Mouse (Mus musculus) embryonic fibroblast, embryonic 13.5 days (primary cell): ENCODE data around the gene Nmu. TPM values are rescaled to one million over a fixed set of nuclear protein-coding genes. Genes with fewer than 3 reads are reported as not detected.

ENCODE experiments used
- H3K27ac ChIP-seq: 2 replicates; pipeline ENCODE4 v1.5.1; 2012; ENCODE audit warnings: low read length, control low read depth, inconsistent platforms; ENCODE audit not compliant: insufficient read depth
- H3K4me1 ChIP-seq: 2 replicates; pipeline ENCODE4 v1.6.1; 2011; ENCODE audit warnings: low read length; ENCODE audit not compliant: control insufficient read depth, insufficient read depth
- H3K4me3 ChIP-seq: 2 replicates; pipeline ENCODE4 v1.5.1; 2011; ENCODE audit warnings: mild to moderate bottlenecking, control low read depth, low read length; ENCODE audit not compliant: insufficient read depth
- CTCF ChIP-seq: IDR thresholded peaks from 2 replicates; pipeline ENCODE4 v1.5.1; 2011; ENCODE audit warnings: mild to moderate bottlenecking, control low read depth, low read length, moderate library complexity, borderline replicate concordance; ENCODE audit not compliant: insufficient read depth
- POLR2A ChIP-seq: IDR thresholded peaks from 2 replicates; pipeline ENCODE4 v1.6.1; 2011; ENCODE audit warnings: low read depth, mild to moderate bottlenecking, control low read depth, low read length, moderate library complexity
- polyA plus RNA-seq: library from polyadenylated mRNA; stranded (reverse); fragments of >200 nt; gene quantifications from 2 replicates; pipeline ENCODE4 v1.2.4, GENCODE M21; 2011; ENCODE audit warnings: low read depth; ENCODE audit not compliant: missing spikeins, insufficient read length

The Nmu gene
- polyA plus RNA-seq, 1 experiment: not detected

DNA sequence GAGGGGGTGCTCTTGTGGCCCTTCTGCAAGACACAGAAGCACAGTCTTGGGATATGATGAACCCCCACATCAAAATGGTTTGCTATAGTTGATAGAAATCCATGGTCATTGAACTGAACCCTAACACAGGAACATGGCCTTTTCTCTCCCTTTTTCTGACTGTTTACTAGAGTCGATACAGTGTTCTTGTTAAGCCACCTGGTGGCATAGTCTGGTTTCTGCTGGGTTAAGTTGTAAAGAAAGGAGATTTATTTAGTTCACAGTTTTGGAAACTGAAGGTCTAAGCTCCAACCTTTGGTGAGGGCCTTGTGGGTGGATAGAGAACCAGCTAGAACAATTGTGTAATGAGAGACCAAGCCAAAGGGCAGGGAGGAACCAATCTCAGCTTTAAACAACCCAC is 3.5 kb downstream of the Nmu start:
- Histone ChIP-seq H3K27ac (no peak overlapping the region), H3K4me3 (no peak overlapping the region), H3K4me1 (no peaks in the 10 kb centered on the region)
- TF ChIP-seq POLR2A: no peak
- TF ChIP-seq CTCF: no peak

DNA sequence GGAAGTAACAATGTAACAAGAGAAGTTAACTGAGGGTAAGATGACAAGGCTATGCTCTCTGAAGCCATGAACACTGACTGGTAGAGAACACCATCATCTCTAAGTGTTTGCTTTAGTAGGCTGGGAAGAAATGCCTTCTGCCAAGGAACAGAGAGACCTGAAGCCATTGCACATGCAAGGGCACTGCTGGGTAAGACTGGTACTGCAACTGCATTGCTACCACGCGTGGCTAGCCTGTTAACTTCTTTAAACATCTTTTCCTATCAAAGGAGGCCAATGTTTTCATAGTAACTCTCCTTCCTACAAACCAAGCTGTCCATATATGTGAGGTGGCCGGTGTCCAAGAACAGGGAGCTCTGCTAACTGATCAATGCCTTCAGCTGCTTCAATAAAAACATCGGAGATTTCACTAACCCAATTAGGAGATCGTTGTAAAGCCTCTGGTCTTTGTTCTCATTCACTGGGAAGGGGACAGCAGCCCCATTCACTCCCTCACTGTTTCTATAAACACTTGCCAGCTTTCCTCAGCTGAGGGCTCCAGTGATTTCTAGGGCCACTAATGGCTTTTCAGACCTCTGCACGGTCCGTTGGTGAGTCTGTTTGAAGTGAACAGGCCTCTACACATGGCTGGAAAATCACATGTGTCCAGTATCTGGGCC is 11.5 kb downstream of the Nmu start:
- Histone ChIP-seq H3K4me3 (no peak overlapping the region), H3K4me1 (no peaks in the 10 kb centered on the region), H3K27ac (no peak overlapping the region)
- TF ChIP-seq CTCF (no peak), POLR2A (no peak)

DNA sequence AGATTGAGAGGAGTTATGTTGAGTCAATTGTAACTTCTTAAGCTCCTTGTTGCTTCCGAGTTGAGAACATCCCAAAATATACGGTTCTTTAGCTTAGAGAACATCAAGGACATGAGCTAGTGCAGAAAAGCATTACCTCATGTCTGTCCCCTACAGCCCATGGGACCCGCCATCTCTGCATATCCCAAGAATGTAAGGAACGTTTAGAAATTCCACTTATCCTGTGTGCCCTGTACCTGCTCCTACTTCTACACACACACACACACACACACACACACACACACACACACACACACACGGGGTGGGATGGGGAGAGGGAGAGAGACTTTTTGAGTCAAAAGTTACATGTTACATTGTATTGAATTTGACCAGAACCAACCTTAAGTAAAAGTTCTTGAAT is 12.1 kb downstream of the Nmu start:
- H3K4me1 ChIP-seq: no peaks in the 10 kb centered on the region
- H3K4me3 ChIP-seq: no peak overlapping the region
- no peak for TF ChIP-seq CTCF
- no peak for TF ChIP-seq POLR2A
- no peak overlapping the region for H3K27ac ChIP-seq

DNA sequence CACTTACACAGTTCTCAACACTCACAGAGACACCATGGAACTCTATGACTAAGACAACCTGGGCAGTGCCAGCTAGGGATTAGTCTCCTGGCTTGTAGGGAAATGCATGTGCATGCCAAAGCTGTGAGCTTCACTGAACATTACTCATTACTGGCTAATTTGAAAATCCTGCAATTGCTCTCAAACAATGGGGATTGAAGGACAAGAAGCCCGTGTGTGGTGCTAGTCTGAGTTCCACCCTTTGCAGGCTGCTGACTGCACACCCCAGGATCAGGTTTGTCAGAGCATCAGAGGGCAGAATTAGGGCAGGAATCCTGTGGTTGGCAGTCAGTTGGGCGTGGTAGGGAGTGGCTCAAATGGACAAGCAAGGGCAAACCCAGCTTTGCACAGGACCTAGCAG is 17.5 kb downstream of the Nmu start:
- Histone ChIP-seq H3K4me3 (no peak overlapping the region), H3K27ac (no peak overlapping the region), H3K4me1 (peaks cover 3% of the 10 kb centered on the region; the same call in 1 of the 2 replicates)
- TF ChIP-seq POLR2A (no peak), CTCF (no peak)

DNA sequence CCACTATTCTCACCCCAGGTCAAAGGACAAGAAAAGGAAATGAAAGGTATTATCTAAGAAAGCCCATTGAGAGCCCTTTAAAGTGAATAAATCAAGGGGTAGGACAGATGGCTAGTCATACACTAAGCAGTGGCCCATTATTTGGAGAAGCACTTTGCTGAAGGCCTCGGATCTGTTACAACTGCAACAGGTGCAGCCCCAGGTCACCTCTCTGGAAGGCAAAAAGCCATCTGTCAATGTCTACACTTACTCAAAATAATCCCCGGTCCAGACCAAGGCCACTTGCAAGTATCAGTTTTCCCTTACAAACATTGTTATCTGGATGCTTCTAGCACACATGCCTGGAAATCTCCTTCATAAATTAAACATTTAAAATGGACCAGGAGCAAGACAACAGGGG is 22.7 kb downstream of the Nmu start:
- no peak overlapping the region for H3K27ac ChIP-seq
- TF ChIP-seq POLR2A: no peak
- TF ChIP-seq CTCF: no peak
- no peak overlapping the region for H3K4me3 ChIP-seq
- H3K4me1 ChIP-seq: no peaks in the 10 kb centered on the region

DNA sequence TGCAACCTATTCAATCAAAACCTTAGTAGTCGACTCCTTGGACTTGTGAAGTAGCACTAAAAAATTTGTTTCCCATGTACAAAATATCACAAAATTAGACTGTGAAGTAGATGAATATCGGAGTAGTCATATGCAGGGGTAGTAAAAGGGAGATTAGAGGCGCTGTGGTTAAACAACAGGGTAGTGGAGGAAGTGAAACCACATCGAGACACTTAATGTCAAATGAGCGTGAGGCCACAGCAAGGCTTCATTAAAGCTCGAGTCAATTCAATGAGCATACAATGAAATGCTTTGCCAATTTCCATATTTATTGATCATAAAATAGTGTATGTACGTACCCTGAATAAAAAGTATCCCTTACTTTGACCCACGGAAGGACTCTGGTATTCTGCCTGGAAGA is 26.5 kb downstream of the Nmu start:
- Histone ChIP-seq H3K27ac (no peak overlapping the region), H3K4me1 (no peaks in the 10 kb centered on the region), H3K4me3 (no peak overlapping the region)
- TF ChIP-seq CTCF (no peak), POLR2A (no peak)

DNA sequence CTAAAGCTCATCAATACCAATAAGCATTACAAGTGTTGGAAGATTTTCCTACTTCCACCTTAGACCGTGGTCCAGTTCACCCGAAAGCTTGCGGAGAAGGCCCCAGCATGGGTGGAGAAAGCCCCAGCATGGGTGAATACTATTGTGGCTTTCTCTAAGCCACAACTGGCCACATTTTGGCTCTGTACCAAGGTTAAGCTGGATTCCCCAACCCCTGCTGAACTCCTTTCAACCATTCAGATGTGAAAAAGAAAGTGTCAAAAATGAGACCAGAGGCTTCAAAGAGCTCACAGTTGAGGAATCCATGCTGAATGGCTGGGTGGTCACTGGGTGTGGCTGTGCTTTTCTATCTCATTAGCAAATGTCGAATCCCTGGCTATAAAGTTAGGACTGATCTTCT is 29.8 kb downstream of the Nmu start:
- Histone ChIP-seq H3K4me3 (no peak overlapping the region), H3K4me1 (no peaks in the 10 kb centered on the region), H3K27ac (no peak overlapping the region)
- TF ChIP-seq CTCF (no peak), POLR2A (no peak)

DNA sequence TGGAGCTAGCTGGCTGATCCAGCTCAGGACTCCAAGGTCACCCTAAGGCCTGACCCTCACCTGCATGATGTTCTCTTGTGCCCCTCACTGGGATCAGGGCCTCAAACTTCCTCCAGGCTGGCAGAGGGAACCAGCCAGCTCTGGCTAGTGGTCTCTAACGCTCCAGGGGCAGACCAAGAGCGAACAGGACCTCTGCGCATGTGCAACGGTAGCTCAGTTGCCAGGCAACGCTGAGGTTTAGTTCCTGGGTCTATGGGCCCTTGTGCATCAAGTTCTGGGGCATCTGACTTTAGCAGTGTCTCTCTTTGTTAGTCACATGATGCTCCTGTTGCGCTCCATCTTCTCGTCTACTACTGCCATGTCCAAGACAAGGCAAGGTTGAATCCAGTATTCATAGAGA is 32.6 kb downstream of the Nmu start, which contains the start of gene Pdcl2:
Gene Pdcl2, minus strand, starts transcription at position 204 of the 400 bp plus-strand sequence.
- Histone ChIP-seq H3K4me3 (no peak within 1 kb of the TSS), H3K27ac (no peak within 1 kb of the TSS), H3K4me1 (no peaks in the 10 kb centered on the region)
- TF ChIP-seq CTCF (no peak), POLR2A (no peak)

DNA sequence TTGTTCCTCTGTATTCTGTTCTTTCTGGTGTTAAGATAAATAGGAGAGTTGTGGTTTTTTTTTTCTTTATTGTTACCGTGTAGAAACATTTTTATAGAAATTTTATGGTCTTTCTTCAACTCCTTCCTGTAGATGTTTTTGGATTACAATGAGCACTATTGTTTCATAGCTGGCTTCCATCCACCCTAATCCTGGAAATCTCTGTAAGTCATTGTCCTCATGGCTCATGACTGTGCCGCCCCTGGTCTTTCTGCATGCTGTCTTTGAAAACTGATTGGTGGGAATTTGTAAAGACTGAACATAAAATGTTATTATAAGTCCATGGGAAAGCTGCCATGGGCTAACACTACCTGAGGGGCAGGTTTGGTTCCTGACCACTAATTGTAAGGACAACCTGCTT is 36.3 kb downstream of the Nmu start:
- TF ChIP-seq POLR2A: no peak
- TF ChIP-seq CTCF: no peak
- no peak overlapping the region for H3K4me3 ChIP-seq
- no peaks in the 10 kb centered on the region for H3K4me1 ChIP-seq
- H3K27ac ChIP-seq: no peak overlapping the region

DNA sequence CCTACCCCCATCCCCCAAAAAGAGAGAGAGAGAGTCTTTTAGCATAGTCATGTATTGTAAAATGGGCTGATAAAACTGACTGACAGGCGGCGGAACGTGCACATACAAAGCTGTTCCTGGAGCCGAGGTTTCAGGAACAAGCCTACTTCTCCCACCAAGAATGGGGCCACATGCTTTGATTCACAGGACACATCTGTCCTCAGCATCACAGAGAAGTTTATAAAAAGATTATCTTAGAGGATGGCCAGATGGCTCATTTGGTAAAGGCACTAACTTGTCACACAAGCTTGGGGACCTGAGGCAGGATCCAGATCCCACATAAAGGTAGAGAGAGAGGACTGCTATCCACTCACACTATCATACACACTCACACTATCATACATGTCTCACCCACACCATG is 38.5 kb downstream of the Nmu start:
- Histone ChIP-seq H3K27ac (no peak overlapping the region), H3K4me3 (no peak overlapping the region), H3K4me1 (no peaks in the 10 kb centered on the region)
- TF ChIP-seq POLR2A: no peak
- TF ChIP-seq CTCF: no peak
